Mouse (Mus musculus) cortical plate, adult 2 months (tissue): ENCODE measurements around the gene Tns1.

Experiments used
- CTCF ChIP-seq: fragments of 200-500 bp; IDR thresholded peaks from 2 replicates; pipeline ENCODE4 v1.5.1; 2011; ENCODE audit warnings: mild to moderate bottlenecking, control low read depth, low read length; ENCODE audit not compliant: insufficient read depth; ENCODE audit errors: extremely low read depth
- POLR2A ChIP-seq: fragments of 200-500 bp; IDR thresholded peaks from 2 replicates; pipeline ENCODE4 v1.6.1; 2011; ENCODE audit warnings: mild to moderate bottlenecking, low read length, control low read depth; ENCODE audit not compliant: insufficient read depth; ENCODE audit errors: extremely low read depth

DNA sequence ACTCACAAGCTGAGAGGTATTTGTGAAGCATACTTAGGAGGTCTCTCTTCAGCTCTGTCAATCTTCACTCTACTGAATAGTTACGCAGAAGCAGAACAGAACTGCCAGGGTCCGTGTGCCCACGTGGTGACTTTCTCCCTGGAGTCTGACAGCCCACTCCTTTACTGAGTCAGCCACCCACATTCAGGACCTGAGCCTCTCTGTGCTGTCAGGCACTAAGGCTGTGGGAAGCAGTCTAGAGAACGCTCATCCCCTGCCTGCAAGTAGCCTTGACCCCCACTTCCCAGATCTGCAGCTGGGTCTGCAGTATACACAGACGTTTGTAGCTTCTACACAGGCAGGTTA, 191.1 kb downstream of the Tns1 start:
- TF ChIP-seq CTCF = no peak
- TF ChIP-seq POLR2A = no peak
